Mouse (Mus musculus) embryonic facial prominence, embryonic 15.5 days (tissue): ENCODE data around the gene Myom1. TPM values are rescaled to one million over a fixed set of nuclear protein-coding genes. Genes with fewer than 3 reads are reported as not detected.
A peak's percentile ranks its signal among the peaks of the same experiment; 100 is the strongest.

Source experiments
- ATAC-seq: fragments of 200-750 bp; cut with Nextera tagmentation; 2 replicates; pipeline ENCODE4 v1.8.0; 2017; ENCODE audit warnings: low read depth, moderate TSS enrichment; ENCODE audit not compliant: insufficient number of reproducible peaks, low FRiP score, low TSS enrichment
- H3K27ac ChIP-seq: fragments of 300-500 bp; sonication (generic); replicated peaks from 2 replicates; pipeline ENCODE4 v1.5.1; 2015; ENCODE audit warnings: mild to moderate bottlenecking, inconsistent platforms
- H3K27me3 ChIP-seq: fragments of 300-500 bp; sonication (generic); 2 replicates; pipeline ENCODE4 v1.6.1; 2015; ENCODE audit warnings: inconsistent platforms
- H3K36me3 ChIP-seq: fragments of 300-500 bp; sonication (generic); 2 replicates; pipeline ENCODE4 v1.6.1; 2015; ENCODE audit warnings: mild to moderate bottlenecking, inconsistent platforms
- H3K4me1 ChIP-seq: fragments of 300-500 bp; sonication (generic); 2 replicates; pipeline ENCODE4 v1.6.1; 2015; ENCODE audit warnings: inconsistent platforms
- H3K4me2 ChIP-seq: fragments of 300-500 bp; sonication (generic); replicated peaks from 2 replicates; pipeline ENCODE4 v1.6.1; 2015; ENCODE audit warnings: mild to moderate bottlenecking, inconsistent platforms
- H3K4me3 ChIP-seq: fragments of 300-500 bp; sonication (generic); replicated peaks from 2 replicates; pipeline ENCODE4 v1.5.1; 2015; ENCODE audit warnings: mild to moderate bottlenecking, inconsistent platforms
- H3K9ac ChIP-seq: fragments of 300-500 bp; sonication (generic); 2 replicates; pipeline ENCODE4 v1.6.1; 2015; ENCODE audit warnings: inconsistent platforms
- H3K9me3 ChIP-seq: fragments of 300-500 bp; sonication (generic); replicated peaks from 2 replicates; pipeline ENCODE4 v1.6.1; 2016; ENCODE audit warnings: inconsistent platforms
- WGBS: fragments of 180-500 bp; shearing (Covaris S2); methylation state at CpG from one replicate; pipeline ENCODE4 v1.1.7; 2015; 5-methylcytosine and 5-hydroxymethylcytosine counted together
- polyA plus RNA-seq: library from polyadenylated mRNA; unstranded; fragments of >200 nt; fragmentation: Nextera tagmentation; extraction: Ambion mirVana; gene quantifications from 2 replicates; pipeline ENCODE4 v1.2.1, GENCODE M21; 2015

The Myom1 gene
- polyA plus RNA-seq, 1 experiment from 2014 or later = 22.9 TPM

DNA sequence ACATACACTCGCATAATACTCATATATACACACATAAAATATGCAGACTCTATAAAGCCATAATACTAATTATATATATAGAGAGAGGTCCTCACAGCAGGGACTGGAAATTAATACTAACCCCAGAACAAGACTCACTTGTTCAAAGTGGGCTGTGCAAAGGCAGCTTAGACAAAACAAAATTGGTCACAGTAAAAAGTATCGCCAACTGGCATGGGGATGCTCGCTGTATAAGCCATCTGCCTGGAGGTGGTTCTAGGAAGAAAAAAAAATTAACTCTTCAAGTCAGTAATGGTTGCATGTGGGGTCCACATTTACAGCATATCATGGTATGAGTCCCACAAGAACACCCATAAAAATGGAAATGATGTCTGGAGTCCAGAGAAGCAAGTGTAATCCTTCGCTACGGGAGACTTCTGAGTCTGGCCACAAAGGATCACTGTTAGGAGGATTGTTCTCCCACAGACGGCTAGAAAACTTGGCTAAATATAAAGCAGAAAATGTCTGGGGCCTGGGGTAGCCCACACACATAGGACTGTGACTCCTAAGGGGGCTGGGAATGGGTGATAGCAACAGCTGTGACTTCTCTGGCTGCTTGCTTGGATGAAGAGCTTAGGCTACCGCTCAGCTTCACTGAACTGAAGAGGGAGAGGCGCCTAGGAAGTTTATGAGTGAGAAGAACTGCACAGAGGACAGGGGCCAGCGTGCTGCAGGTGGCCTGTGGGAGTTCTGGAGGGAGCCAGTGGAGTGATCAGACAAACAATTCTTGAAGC is 127.2 kb downstream of the Myom1 start:
- ATAC-seq = peak; percentile 68
- Histone ChIP-seq H3K9ac (no peak overlapping the region), H3K27ac (peak overlapping the region; percentile 55), H3K36me3 (no peaks in the 10 kb centered on the region), H3K27me3 (no peaks in the 10 kb centered on the region), H3K9me3 (no peaks in the 10 kb centered on the region), H3K4me2 (no peak overlapping the region), H3K4me3 (no peak overlapping the region), H3K4me1 (peaks cover 27% of the 10 kb centered on the region)
- 45% methylated on average over 9 of the region's 9 CpGs for WGBS

DNA sequence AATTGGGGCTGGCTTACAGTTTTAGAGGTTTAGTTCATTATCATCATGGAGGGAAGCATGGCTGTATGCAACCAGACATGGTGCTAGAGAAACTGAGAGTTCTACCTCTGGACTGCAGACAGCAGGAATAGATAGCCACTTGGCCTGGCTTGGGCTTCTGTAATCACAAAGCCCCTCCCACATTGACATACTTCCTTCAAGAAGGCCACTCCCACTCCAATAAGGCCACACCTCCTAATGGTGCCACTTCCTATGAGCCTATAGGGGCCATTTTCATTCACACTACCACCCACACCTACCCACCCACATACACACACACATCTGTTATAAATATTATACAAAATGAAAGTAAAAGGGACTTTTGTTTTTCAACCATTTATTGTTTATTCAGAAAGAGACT is 129.8 kb downstream of the Myom1 start:
- Histone ChIP-seq H3K27me3 (no peaks in the 10 kb centered on the region), H3K27ac (no peak overlapping the region), H3K9ac (no peak overlapping the region), H3K9me3 (no peaks in the 10 kb centered on the region), H3K4me3 (no peak overlapping the region), H3K4me2 (no peak overlapping the region), H3K4me1 (peaks cover 18% of the 10 kb centered on the region), H3K36me3 (no peaks in the 10 kb centered on the region)
- no peak for ATAC-seq

DNA sequence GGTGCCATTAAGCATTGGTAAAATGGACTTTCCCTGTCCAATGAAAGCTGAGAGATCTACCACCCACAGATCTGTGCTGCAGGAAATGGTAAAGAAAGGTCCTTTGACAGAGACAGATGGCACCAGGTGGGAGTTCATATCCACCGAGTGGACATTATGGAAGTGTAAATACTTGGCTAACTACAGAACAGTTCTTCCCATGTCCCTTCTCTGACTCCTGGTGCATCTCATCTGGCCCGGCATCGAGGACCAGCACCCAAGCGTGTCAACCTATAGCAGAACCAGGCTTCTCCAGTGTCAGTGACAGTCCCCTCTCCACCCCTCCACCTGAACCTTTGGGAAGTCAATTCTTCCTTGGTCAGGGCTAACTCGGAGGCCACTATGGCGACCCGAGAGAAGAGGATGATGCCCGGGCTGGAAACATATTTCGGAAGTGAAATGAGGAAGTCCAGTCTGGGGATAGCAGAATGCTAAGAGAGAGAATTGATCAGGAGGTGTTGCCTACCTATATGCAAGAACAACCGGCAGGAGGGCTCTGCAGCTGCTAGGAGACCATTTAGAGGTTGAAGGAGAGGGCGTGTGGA is 130.5 kb downstream of the Myom1 start:
- Histone ChIP-seq H3K9me3 (no peaks in the 10 kb centered on the region), H3K27me3 (no peaks in the 10 kb centered on the region), H3K4me1 (peaks cover 11% of the 10 kb centered on the region), H3K4me3 (no peak overlapping the region), H3K9ac (no peak overlapping the region), H3K27ac (no peak overlapping the region), H3K4me2 (no peak overlapping the region), H3K36me3 (no peaks in the 10 kb centered on the region)
- no peak for ATAC-seq
- 87% methylated on average over 11 of the region's 11 CpGs for WGBS

DNA sequence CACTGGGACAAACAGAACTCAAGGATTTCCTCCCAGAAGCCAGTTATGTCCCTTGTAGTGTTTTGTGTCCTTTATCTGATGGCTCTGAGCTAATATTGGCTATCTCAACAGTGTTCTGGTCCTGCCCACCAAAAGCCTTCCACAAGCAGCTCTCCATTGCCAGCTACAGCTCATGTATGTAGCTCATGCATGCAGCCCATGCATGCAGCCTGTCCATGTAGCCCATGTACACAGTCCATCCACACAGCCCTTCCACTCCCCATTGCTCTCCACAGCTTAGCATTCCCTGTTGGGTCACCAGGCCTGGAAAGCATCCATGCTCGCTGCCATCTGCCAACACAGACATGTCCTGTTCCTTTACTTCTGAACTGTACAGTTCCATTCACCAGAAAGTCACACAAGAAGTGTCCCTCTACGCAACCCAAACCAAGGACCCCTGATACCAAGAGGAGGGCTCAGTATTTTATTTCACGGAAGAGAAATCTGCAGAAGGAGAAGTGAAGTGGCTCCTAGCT is 132.1 kb downstream of the Myom1 start:
- Histone ChIP-seq H3K27me3 (no peaks in the 10 kb centered on the region), H3K9me3 (no peaks in the 10 kb centered on the region), H3K36me3 (no peaks in the 10 kb centered on the region), H3K4me3 (no peak overlapping the region), H3K27ac (no peak overlapping the region), H3K9ac (no peak overlapping the region), H3K4me1 (peaks cover 10% of the 10 kb centered on the region), H3K4me2 (no peak overlapping the region)
- ATAC-seq = no peak
- 91% methylated on average over 3 of the region's 3 CpGs for WGBS

DNA sequence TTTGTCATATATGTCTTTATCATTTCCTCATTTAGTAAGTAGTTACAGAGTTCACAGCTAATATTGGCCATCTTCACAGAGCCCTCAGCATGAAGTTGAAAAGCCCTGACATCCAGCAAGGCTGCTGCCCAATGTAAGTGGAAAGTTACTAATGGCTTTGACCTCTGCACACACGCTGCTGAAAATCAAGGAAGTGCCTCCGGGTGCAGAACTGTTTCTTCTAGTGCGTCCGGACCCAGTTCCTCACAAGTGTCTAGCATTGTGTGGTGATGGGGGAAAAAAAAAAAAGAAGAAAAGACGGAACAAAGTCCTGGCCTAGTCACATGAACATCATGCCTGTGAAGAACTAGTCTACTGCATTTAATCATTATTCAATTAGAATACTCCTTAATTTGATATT is 132.7 kb downstream of the Myom1 start:
- no peak for ATAC-seq
- no peak overlapping the region for H3K27ac ChIP-seq

DNA sequence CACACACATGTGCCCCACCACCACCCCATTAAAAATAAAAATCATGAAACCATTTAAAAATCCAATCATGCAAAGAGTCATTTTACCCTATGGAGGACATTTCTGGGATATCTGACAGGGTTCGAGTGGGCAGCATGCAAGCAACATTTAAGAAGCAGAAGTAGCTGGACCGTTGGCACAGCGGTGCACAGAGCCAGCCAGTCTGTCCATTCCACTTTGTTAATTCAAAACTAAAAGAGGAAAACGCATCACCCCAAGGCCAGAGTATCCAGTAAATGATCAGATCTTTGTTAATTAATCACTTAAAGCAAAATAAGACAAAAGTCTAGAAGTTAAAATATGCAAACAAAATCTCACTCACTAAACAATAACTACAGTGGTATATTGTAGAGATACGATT is 133.4 kb downstream of the Myom1 start:
- no peak overlapping the region for H3K27ac ChIP-seq
- H3K9ac ChIP-seq = no peak overlapping the region
- no peaks in the 10 kb centered on the region for H3K4me1 ChIP-seq
- H3K4me3 ChIP-seq = no peak overlapping the region
- 84% methylated on average over 5 of the region's 5 CpGs for WGBS
- H3K27me3 ChIP-seq = no peaks in the 10 kb centered on the region
- no peaks in the 10 kb centered on the region for H3K9me3 ChIP-seq
- no peak for ATAC-seq
- no peaks in the 10 kb centered on the region for H3K36me3 ChIP-seq
- H3K4me2 ChIP-seq = no peak overlapping the region

More for the DNA sequence above, 132.7 kb downstream of the Myom1 start:
- no peaks in the 10 kb centered on the region for H3K36me3 ChIP-seq
- H3K9me3 ChIP-seq = no peaks in the 10 kb centered on the region
- no peak overlapping the region for H3K4me2 ChIP-seq
- H3K27me3 ChIP-seq = no peaks in the 10 kb centered on the region
- 66% methylated on average over 5 of the region's 5 CpGs for WGBS
- H3K9ac ChIP-seq = no peak overlapping the region
- H3K4me3 ChIP-seq = no peak overlapping the region
- H3K4me1 ChIP-seq = peaks cover 4% of the 10 kb centered on the region; the same call in 1 of the 2 replicates

DNA sequence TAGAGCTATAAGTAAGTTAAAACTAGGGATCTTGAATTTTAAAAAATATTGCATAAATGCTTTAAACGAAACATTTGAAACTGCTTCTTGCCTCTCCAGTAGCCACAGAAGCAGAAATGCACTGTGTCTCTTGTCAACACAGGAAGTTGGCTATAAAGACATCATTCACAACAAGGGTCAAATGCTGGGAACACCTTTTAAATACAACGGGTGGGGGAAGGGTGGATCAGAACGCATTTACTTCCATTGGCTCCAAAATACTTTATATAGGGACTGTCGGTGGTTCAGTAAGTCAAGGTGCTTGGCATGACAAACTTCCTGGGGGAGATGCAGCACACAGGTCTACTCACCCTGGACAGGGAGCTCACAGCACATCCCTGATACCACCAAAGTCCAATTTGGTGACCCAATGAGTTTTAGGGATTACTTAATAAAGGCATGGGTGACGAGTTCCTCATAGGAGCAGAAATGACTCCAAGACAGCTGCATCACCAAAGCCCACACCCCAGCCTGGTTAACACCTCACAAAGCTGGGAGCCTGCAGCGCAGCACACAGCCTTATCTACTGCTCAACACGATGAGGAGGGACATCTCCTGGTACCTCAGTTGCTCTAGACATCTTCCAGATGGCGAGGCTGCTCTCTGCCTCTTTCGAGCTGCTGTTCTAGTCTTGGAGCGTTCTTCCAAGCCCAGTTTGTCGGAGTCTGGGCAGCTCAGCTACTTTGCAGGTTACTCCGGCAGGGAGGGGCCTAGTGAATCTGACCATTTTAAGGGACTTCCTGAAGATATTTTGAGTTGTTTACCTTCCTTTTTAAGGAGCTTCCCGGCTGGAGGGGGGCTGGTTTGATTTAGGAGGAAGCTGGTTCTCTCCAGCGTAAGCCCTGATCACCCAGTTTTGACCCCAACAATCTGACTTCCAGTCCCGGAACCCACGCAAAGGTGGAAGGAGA is 134.2 kb downstream of the Myom1 start:
- 73% methylated on average over 16 of the region's 16 CpGs for whole genome bisulfite sequencing
- H3K9me3 ChIP-seq = no peaks in the 10 kb centered on the region
- H3K36me3 ChIP-seq = no peaks in the 10 kb centered on the region
- H3K27me3 ChIP-seq = no peaks in the 10 kb centered on the region
- H3K27ac ChIP-seq = no peak overlapping the region
- no peak for ATAC-seq
- H3K4me1 ChIP-seq = no peaks in the 10 kb centered on the region
- no peak overlapping the region for H3K9ac ChIP-seq
- H3K4me3 ChIP-seq = no peak overlapping the region
- H3K4me2 ChIP-seq = no peak overlapping the region

DNA sequence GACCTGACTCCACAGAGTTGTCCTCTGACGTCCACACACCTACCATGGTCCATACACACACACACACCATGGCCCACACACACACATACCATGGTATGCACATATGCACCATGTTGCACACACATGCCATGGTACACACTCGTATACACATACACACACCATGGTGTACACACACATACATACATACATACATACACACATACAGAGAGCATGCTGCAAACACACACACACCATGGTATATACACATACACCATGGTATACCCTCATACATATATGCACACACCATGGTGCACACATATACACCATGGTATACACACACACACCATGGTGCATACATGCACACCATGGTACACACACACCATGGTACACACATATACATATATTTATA is 134.9 kb downstream of the Myom1 start:
- H3K27ac ChIP-seq = no peak overlapping the region
- H3K36me3 ChIP-seq = no peaks in the 10 kb centered on the region
- H3K4me1 ChIP-seq = no peaks in the 10 kb centered on the region
- no peaks in the 10 kb centered on the region for H3K9me3 ChIP-seq
- H3K9ac ChIP-seq = no peak overlapping the region
- ATAC-seq = no peak
- 75% methylated on average over 2 of the region's 2 CpGs for WGBS
- no peak overlapping the region for H3K4me3 ChIP-seq
- no peaks in the 10 kb centered on the region for H3K27me3 ChIP-seq
- H3K4me2 ChIP-seq = no peak overlapping the region

DNA sequence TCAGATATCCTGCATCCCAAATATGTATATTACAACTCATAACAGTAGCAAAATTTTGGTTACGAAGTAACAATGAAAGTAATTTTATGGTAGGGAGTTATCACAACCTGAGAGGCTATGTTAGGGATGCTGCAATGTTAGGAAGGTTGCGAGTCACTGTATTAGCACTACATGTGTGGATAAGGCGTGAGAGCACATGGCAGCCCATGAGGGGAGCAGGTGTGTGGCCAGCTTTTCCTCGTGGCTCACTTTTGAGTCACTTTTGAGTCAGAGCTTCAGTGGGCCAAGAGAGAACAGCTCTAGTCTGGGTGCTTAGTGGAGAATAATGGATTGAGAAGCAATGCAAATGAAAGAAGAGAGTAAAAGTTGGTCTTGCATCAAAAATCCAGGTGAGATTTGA is 139.6 kb downstream of the Myom1 start:
- H3K4me1 ChIP-seq = no peaks in the 10 kb centered on the region
- ATAC-seq = no peak
- H3K36me3 ChIP-seq = no peaks in the 10 kb centered on the region

DNA sequence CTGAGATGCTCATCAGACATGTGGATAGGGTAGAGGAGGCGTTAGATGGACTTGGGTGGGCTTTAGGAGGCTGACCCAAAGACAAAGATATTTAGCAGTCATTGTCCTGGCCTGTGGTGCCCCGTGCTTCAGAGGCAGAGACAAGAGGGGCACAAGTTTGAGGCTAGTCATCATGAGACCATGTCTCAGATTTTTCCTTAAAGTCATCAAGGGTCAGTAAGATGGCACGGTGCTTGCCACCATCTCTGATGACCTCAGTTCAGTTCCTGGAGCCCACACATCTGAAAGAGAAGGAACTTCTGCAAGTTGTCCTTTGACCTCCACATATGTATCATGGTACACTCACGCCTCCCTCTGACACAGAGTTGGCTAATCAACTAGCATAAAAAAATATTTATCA is 140.7 kb downstream of the Myom1 start:
- WGBS = 88% methylated on average over 4 of the region's 4 CpGs
- H3K9ac ChIP-seq = no peak overlapping the region
- H3K4me1 ChIP-seq = no peaks in the 10 kb centered on the region
- no peak overlapping the region for H3K27ac ChIP-seq
- H3K27me3 ChIP-seq = no peaks in the 10 kb centered on the region
- H3K36me3 ChIP-seq = no peaks in the 10 kb centered on the region
- H3K4me3 ChIP-seq = no peak overlapping the region
- ATAC-seq = no peak
- no peak overlapping the region for H3K4me2 ChIP-seq
- no peaks in the 10 kb centered on the region for H3K9me3 ChIP-seq

More for the DNA sequence above, 139.6 kb downstream of the Myom1 start:
- Histone ChIP-seq H3K27me3 (no peaks in the 10 kb centered on the region), H3K4me2 (no peak overlapping the region), H3K4me3 (no peak overlapping the region), H3K9ac (no peak overlapping the region), H3K9me3 (no peaks in the 10 kb centered on the region), H3K27ac (no peak overlapping the region)
- 72% methylated on average over 4 of the region's 4 CpGs for WGBS
